Mouse (Mus musculus) macrophage (primary cell): ENCODE results near the gene Bcr. TPM values are rescaled to one million over a fixed set of nuclear protein-coding genes. Genes with fewer than 3 reads are reported as not detected.

Source experiments
- H3K27ac ChIP-seq: fragments of 350-480 bp; formaldehyde crosslinking; 2 replicates; pipeline ENCODE4 v1.9.0; 2021
- H3K36me3 ChIP-seq: fragments of 350-480 bp; formaldehyde crosslinking; 2 replicates; pipeline ENCODE4 v1.9.0; 2021; ENCODE audit errors: inconsistent target
- H3K4me3 ChIP-seq: fragments of 350-480 bp; formaldehyde crosslinking; 2 replicates; pipeline ENCODE4 v1.9.0; 2021; ENCODE audit errors: inconsistent target
- H3K79me2 ChIP-seq: fragments of 350-480 bp; formaldehyde crosslinking; 2 replicates; pipeline ENCODE4 v1.9.0; 2021; ENCODE audit errors: inconsistent target
- WGBS: methylation state at CpG from one replicate; pipeline ENCODE4 v1.1.7; 2026; ENCODE audit warnings: inconsistent platforms; ENCODE audit not compliant: missing documents; 5-methylcytosine and 5-hydroxymethylcytosine counted together
- polyA plus RNA-seq: library from polyadenylated mRNA; stranded (reverse); fragments of 250-400 nt; gene quantifications from 3 replicates; pipeline ENCODE4 v1.2.4, GENCODE M21; 2018; ENCODE audit warnings: inconsistent platforms

Bcr gene
- polyA plus RNA-seq, 1 experiment from 2014 or later: 1.4 TPM

DNA sequence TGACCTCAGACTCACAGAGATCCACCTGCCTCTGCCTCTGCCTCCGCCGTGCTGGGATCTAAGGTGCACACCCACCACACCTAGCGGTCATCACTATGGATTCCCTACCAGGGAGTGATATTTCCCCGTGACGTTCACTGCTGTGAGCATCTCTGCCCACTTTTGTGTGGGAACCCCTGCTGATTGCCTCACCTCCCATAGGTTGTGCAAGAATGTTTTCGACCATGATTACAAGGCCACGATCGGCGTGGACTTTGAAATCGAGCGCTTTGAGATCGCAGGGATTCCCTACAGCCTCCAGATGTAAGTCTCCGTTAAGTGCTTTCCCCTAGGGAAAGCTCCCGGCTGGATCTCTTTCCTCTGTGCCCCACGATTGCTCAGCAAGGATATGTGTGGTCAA, 14.6 kb upstream of the Bcr start:
- Histone ChIP-seq H3K4me3 (no peak overlapping the region), H3K79me2 (no peaks in the 10 kb centered on the region), H3K27ac (no peak overlapping the region), H3K36me3 (no peaks in the 10 kb centered on the region)
- WGBS: 61% methylated on average over 15 of the region's 15 CpGs

DNA sequence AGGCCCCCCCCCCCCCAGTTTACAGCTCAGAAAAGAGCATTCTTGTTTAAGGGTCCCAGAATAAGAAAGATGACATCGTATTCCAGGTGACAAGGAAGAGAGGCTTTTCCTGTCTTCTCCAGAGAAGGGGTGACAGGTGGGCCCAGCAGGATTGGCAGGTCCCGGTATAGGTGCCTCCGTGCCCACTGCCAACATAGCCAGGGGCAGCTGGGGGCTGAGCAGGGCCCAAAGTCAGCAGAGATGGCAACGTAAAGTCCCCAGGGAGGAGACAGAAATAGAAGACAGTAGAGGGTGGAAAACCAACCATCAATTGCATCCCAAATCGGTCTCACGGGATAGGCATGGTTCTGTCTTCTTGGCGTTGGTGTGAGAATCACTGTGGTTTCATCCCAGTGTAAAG, 11.7 kb upstream of the Bcr start:
- 96% methylated on average over 7 of the region's 7 CpGs for WGBS
- no peak overlapping the region for H3K4me3 ChIP-seq
- no peak overlapping the region for H3K27ac ChIP-seq
- no peaks in the 10 kb centered on the region for H3K79me2 ChIP-seq
- no peaks in the 10 kb centered on the region for H3K36me3 ChIP-seq

DNA sequence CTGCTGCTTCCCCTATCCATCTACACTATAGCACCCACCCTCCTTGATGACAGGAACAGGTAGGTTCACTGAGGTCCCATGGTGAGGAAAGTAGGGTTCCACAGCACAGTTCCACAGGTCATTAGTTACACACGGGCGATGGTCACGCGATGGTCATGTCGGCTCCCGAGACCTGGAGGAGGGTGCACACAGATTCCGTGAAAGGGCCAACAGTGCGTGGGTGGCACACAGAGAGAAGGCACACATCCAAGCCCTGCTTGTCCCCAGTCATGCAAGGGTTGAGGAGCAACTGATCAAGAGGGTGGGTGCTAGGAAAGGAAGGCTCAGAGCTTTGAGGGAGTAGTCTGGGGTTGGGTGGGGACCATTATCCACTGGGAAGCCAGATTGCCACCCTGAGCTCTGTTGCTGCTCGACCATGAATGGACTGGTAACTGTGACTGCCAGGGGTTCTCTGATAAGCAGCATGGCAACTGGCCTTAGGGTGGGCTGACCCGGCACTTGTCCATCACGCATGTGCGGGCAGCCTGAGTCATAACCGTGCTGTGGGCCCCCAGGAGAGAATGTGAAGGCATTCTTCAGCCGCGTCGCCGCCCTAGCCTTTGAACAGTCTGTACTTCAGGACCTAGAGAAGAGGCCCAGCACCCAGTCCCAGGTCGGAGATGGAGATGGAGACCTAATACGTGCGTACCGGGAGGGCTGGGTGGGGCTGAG, 8.9 kb upstream of the Bcr start:
- H3K36me3 ChIP-seq: no peaks in the 10 kb centered on the region
- WGBS: 98% methylated on average over 21 of the region's 21 CpGs
- H3K4me3 ChIP-seq: no peak overlapping the region
- H3K27ac ChIP-seq: no peak overlapping the region
- no peaks in the 10 kb centered on the region for H3K79me2 ChIP-seq

DNA sequence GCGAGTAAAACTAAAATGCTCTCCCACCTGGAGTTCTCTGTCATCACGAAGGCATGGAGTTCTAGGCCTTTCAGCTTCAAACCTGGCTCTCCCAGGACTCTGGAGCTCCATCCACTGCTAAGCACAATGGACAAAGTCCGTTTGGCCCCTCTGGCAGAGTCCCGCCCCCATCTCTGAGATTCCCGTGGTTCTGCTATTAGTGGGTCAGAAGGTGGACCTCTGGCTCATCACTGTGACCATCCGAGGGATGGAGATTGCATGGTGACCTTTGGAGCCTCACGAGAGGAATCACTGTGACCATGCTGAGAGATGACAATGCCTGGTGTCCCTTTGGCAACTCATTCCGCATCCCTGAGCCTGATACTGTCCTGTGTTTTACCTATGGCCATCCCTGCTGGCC, 7.5 kb upstream of the Bcr start:
- Histone ChIP-seq H3K27ac (no peak overlapping the region), H3K36me3 (no peaks in the 10 kb centered on the region), H3K4me3 (no peak overlapping the region), H3K79me2 (no peaks in the 10 kb centered on the region)
- whole genome bisulfite sequencing: 94% methylated on average over 8 of the region's 8 CpGs

DNA sequence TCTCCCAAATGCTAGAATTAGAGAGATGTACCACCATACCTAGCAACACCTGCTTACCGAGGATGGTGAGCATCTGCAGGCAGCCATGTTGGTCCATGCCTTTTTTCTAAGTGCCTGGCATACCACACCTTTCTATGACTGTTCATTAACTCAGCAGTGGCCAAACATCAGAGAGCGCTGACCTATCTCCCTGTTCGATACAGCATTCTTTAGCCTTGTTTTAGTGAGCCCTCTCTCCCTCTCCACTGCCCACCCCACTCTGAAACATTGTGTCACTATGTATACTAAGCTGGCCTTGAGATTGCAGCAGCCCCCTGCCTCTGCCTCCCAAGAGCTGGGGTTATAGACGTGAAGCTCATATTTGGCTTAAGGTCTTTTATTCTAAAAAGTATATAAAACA, 6.7 kb upstream of the Bcr start:
- H3K27ac ChIP-seq: no peak overlapping the region
- H3K79me2 ChIP-seq: no peaks in the 10 kb centered on the region

DNA sequence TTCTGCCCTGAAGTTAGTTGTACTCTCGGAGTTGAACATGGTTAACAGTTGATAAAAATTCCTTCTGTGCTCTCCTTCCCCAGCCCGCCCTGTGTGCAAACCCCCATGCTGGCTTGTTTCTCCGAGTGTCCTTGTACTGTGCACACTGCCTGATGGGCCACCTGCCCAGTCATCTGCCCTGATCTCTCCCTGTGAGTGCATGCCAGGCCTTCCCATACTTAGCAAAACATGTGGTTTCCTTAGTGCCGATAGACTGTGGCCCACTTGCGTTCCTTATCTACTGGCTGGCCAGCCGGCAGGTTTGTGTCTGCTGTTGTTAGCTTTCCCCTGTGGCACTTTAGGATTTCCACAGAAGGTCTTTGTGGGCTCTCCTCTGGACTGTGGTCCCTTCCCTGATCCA, 6.3 kb upstream of the Bcr start:
- no peak overlapping the region for H3K4me3 ChIP-seq
- 52% methylated on average over 6 of the region's 6 CpGs for WGBS
- H3K79me2 ChIP-seq: no peaks in the 10 kb centered on the region
- no peak overlapping the region for H3K27ac ChIP-seq
- H3K36me3 ChIP-seq: no peaks in the 10 kb centered on the region

More for the DNA sequence above, 6.7 kb upstream of the Bcr start:
- 97% methylated on average over 4 of the region's 4 CpGs for WGBS
- H3K36me3 ChIP-seq: no peaks in the 10 kb centered on the region
- no peak overlapping the region for H3K4me3 ChIP-seq

DNA sequence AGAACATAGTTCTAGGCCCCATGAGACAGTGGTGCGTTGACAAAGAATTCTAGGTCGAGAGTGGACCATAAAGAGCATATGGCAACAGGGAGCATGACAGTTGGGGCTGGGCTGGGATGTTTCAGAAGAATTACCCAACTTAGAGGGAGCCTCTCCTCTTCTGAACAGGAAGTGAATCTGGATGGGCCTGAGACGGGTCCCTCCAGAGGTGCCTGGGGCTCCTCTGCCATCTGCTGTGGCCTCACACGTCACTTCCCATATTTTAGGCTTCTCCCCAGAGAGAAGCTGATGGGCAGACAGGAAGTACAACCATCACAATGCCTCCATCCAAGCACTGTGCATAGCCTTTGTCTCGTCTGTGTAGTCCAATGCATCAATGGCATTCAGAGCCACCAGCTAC, 4.7 kb upstream of the Bcr start:
- no peaks in the 10 kb centered on the region for H3K36me3 ChIP-seq
- no peaks in the 10 kb centered on the region for H3K79me2 ChIP-seq
- H3K4me3 ChIP-seq: no peak overlapping the region
- 23% methylated on average over 5 of the region's 5 CpGs for WGBS
- no peak overlapping the region for H3K27ac ChIP-seq

DNA sequence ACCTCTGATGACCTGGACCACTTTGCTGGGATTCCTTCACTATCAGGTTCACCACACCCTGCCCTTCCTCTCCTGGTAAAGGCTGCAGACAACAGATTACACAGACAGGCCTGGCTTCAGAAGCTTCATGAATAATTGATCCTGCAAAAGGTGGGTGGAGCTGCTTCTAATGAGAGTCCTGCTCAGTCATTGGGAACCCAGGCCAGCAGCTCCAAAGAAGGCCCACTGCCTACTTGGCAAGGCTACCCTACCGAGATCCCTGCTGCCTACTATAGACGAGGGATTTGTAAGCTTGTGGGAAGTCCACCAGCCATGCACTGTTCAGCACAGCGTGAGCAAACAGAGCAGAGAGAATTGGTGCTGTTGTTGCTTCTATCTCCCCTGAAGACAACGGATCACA, 4.1 kb upstream of the Bcr start:
- Histone ChIP-seq H3K4me3 (no peak overlapping the region), H3K27ac (no peak overlapping the region), H3K79me2 (no peaks in the 10 kb centered on the region), H3K36me3 (no peaks in the 10 kb centered on the region)
- WGBS: 93% methylated on average over 4 of the region's 4 CpGs

DNA sequence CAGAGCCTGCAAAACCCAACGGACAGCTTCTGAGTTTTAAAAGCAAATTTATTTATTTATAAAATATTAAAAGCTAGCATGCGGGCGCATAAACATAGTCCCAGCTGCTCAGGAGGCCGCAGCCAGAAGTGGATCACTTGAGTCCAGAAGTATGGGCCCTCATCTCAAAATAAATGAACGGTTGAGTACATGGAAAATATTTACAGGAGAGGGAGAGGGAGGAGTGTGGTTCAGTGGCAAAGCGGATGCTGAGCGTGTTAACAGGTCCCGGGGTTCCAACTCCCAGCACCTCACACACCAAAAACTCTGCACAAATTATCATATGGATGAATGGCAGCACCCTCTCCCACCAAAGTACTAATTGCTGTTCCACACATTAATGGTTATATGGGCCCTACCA, 2.1 kb upstream of the Bcr start:
- Histone ChIP-seq H3K79me2 (no peaks in the 10 kb centered on the region; the same call in 1 of the 2 replicates), H3K4me3 (no peak overlapping the region)
- 98% methylated on average over 7 of the region's 8 CpGs for WGBS

DNA sequence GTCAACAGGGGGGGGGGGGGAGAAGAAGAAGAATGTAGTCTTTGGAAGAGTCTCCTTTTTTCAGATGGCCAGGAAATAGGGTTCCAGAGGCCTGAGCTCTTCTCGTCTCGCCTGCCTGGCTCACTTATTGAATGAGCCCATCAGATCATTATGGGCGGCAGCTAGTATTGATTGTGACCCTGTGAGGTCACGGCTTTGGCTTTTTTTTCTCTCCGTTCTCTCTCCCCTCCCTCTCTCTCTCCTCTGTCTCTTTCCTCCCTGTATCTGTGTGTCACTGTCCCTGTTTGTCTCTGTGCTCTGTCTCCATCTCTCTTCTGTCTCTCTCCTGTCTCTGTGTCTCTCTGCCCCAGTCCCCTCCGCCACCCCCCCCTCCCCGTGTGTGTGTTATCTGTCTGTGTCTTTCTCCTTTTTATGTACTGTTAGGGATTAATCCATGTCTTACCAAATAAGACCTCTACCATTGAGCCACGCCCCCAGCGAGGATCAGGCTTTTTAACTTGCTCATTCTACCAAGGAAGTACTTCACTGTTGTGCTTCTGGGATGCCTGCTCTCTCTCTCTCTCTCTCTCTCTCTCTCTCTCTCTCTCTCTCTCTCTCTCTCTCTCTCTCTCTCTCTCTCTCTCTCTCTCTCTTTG, 1.5 kb upstream of the Bcr start:
- WGBS: 68% methylated on average over 7 of the region's 9 CpGs
- no peaks in the 10 kb centered on the region for H3K36me3 ChIP-seq
- no peaks in the 10 kb centered on the region; the same call in 1 of the 2 replicates for H3K79me2 ChIP-seq
- H3K27ac ChIP-seq: no peak overlapping the region
- no peak overlapping the region for H3K4me3 ChIP-seq

More for the DNA sequence above, 2.1 kb upstream of the Bcr start:
- Histone ChIP-seq H3K27ac (no peak overlapping the region), H3K36me3 (no peaks in the 10 kb centered on the region)

DNA sequence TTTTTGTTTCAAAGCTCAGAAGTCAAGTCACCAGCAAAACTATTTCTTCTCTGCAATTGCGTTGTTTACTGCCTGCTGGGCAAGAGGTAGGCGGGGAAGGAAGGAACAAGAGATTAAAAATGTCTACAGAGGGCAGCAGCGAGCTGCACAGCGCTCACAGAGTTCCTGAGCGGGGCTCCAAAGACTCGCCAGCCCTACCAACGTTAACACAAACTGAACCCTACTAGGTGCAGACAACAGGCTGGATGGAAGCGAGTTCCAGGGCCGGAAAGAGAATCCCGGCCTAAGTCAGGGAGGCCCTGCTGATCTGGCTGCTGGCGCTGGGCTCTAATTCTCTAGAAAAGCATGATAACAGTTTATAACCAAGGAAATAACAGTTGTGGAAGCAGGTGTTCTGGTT, 996 bp upstream of the Bcr start:
- H3K27ac ChIP-seq: no peak overlapping the region
- WGBS: 3% methylated on average over 11 of the region's 11 CpGs
- no peak overlapping the region for H3K4me3 ChIP-seq
- no peaks in the 10 kb centered on the region for H3K36me3 ChIP-seq
- H3K79me2 ChIP-seq: no peaks in the 10 kb centered on the region; the same call in 1 of the 2 replicates

DNA sequence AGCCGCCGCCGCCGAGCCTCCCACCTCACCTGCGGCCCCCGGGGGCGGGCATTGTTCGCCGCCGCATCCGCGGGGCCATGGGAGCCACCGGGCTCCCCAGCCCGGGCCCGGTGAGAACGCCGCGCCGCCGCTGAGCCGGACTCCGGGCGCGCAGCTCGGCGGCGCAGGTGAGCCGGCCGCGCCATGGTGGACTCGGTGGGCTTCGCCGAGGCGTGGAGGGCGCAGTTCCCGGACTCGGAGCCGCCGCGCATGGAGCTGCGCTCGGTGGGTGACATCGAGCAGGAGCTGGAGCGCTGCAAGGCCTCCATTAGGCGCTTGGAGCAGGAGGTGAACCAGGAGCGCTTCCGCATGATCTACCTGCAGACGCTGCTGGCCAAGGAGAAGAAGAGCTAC, 447 bp downstream of the Bcr start:
- 3% methylated on average over 38 of the region's 48 CpGs for WGBS
- H3K79me2 ChIP-seq: no peaks in the 10 kb centered on the region; the same call in 1 of the 2 replicates
- H3K4me3 ChIP-seq: no peak overlapping the region
- no peak overlapping the region for H3K27ac ChIP-seq
- H3K36me3 ChIP-seq: no peaks in the 10 kb centered on the region

DNA sequence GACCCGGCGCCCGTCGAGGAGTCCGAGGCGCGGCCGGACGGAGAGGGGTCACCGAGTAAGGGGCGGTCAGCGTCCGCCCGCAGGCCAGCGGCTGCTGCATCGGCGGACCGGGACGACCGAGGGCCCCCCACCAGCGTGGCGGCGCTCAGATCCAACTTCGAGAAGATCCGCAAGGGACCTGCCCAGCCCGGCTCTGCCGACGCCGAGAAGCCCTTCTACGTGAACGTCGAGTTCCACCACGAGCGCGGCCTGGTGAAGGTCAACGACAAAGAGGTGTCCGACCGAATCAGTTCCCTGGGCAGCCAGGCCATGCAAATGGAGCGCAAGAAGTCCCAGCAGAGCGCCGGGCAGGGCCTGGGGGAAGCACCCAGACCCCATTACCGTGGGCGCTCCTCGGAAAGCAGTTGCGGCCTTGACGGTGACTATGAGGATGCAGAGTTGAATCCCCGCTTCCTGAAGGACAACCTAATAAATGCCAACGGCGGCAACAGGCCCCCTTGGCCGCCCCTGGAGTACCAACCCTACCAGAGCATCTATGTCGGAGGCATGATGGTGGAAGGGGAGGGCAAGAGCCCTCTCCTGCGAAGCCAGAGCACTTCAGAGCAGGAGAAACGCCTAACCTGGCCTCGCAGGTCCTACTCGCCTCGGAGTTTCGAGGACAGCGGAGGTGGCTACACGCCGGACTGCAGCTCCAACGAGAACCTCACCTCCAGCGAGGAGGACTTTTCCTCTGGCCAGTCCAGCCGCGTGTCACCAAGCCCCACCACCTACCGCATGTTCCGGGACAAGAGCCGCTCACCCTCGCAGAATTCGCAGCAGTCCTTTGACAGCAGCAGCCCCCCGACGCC, 1.2 kb downstream of the Bcr start:
- Histone ChIP-seq H3K27ac (no peak overlapping the region), H3K4me3 (no peak overlapping the region), H3K79me2 (no peaks in the 10 kb centered on the region; the same call in 1 of the 2 replicates), H3K36me3 (no peaks in the 10 kb centered on the region)
- 17% methylated on average over 71 of the region's 71 CpGs for WGBS

DNA sequence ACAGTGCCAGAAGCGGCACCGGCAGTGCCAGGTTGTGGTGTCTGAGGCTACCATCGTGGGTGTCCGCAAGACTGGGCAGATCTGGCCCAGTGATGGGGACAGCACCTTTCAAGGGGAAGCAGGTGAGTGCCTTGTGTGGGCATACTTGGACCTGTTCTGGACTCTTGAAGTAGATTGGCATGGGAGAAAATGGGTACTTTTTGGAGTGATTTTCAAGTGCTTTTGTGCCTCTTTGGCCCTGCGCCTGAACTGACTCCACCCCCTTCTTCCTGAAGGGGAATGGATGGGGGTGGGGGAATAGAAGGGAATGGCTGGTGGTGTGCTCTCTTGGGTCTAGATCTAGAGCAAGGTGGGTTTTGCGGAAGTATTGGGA, 1.8 kb downstream of the Bcr start:
- H3K36me3 ChIP-seq: no peaks in the 10 kb centered on the region
- H3K4me3 ChIP-seq: no peak overlapping the region
- H3K27ac ChIP-seq: no peak overlapping the region
- 31% methylated on average over 6 of the region's 6 CpGs for WGBS
- no peaks in the 10 kb centered on the region; the same call in 1 of the 2 replicates for H3K79me2 ChIP-seq

DNA sequence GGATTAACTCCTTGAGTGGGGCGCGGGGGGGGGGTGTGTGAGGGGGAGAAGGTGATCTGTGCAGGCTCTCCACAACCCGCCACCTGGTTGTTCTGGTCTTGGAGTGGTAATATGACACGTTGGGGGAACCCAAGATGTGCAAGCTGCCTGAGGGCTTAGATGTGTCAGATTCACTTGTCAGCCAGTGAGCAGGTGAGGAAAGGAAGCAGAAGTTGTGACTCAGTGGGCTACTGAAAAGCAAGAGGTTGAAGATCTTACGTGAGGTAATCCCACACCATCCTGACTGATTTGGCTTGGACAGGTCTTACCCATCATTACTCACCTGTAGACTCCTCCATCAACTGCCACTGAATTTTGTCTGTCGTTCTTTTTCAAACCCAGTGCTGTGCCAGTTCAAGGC, 2.2 kb downstream of the Bcr start:
- no peaks in the 10 kb centered on the region; the same call in 1 of the 2 replicates for H3K79me2 ChIP-seq
- H3K4me3 ChIP-seq: no peak overlapping the region
- H3K27ac ChIP-seq: no peak overlapping the region
- 48% methylated on average over 6 of the region's 6 CpGs for WGBS
- H3K36me3 ChIP-seq: no peaks in the 10 kb centered on the region
